Mouse (Mus musculus) heart, adult 2 months (tissue): ENCODE results near the gene Foxc2. TPM values are rescaled to one million over a fixed set of nuclear protein-coding genes. Genes with fewer than 3 reads are reported as not detected.

Experiments
- DNase-seq, 2 experiments: peaks; one replicate each; pipeline ENCODE4 v3.0.0; 2021
- H3K27ac ChIP-seq: fragments of 200-600 bp; 2 replicates; pipeline ENCODE4 v1.8.1; 2022
- H3K27me3 ChIP-seq: fragments of 200-500 bp; 2 replicates; pipeline ENCODE4 v1.6.1; 2012; ENCODE audit warnings: mild to moderate bottlenecking, low read length, inconsistent platforms, mixed read lengths; ENCODE audit not compliant: control insufficient read depth, insufficient read depth
- H3K36me3 ChIP-seq: fragments of 200-500 bp; 2 replicates; pipeline ENCODE4 v1.6.1; 2012; ENCODE audit warnings: low read length, inconsistent platforms; ENCODE audit not compliant: control insufficient read depth, insufficient read depth
- H3K4me1 ChIP-seq: fragments of 200-500 bp; 2 replicates; pipeline ENCODE4 v1.6.1; 2011; ENCODE audit warnings: low read length; ENCODE audit not compliant: control insufficient read depth, insufficient read depth
- H3K4me3 ChIP-seq: fragments of 200-600 bp; 2 replicates; pipeline ENCODE4 v1.8.1; 2022
- H3K79me2 ChIP-seq: fragments of 200-500 bp; replicated peaks from 2 replicates; pipeline ENCODE4 v1.6.1; 2012; ENCODE audit warnings: mild to moderate bottlenecking, inconsistent platforms, low read length, moderate library complexity, mixed read lengths; ENCODE audit not compliant: control insufficient read depth, insufficient read depth
- H3K9ac ChIP-seq: fragments of 200-500 bp; 2 replicates; pipeline ENCODE4 v1.6.1; 2012; ENCODE audit warnings: low read depth, mild to moderate bottlenecking, control low read depth, inconsistent platforms, low read length, mixed read lengths
- CTCF ChIP-seq: fragments of 200-600 bp; IDR thresholded peaks from 2 replicates; pipeline ENCODE4 v1.8.1; 2022; ENCODE audit warnings: antibody characterized with exemption, mild to moderate bottlenecking, moderate library complexity
- EP300 ChIP-seq: fragments of 200-500 bp; IDR thresholded peaks from 2 replicates; pipeline ENCODE4 v1.6.1; 2011; ENCODE audit warnings: low read depth, low read length, control low read depth; ENCODE audit not compliant: insufficient read depth
- POLR2A ChIP-seq: fragments of 200-500 bp; IDR thresholded peaks from 2 replicates; pipeline ENCODE4 v1.6.1; 2011; ENCODE audit warnings: mild to moderate bottlenecking, low read depth, low read length, control low read depth; ENCODE audit not compliant: insufficient read depth
- WGBS: fragments of 180-500 bp; shearing (Covaris S2); methylation state at CpG from one replicate; pipeline ENCODE4 v1.1.7; 2018; 5-methylcytosine and 5-hydroxymethylcytosine counted together
- intact Hi-C: fragments of 180-260 bp; cut with DNase I; formaldehyde crosslinking; loops from one replicate; pipeline ENCODE4 v1.15.1; 2025
- microRNA-seq, 2 experiments: library from miRNA; unstranded; fragments of <30 nt; microRNA quantifications; one replicate each; pipeline ENCODE4 v1.2.0; 2021
- polyA plus RNA-seq: library from polyadenylated mRNA; depleted of rRNA; stranded (reverse); fragments of >200 nt; gene quantifications from 2 replicates; pipeline ENCODE4 v1.2.3, GENCODE M21; 2012; rRNA removed
- total RNA-seq, 2 experiments: library from RNA; stranded (reverse); gene quantifications; 2 replicates each; pipeline ENCODE4 v1.2.3; 2021

The Foxc2 gene
- total and polyA plus RNA-seq, 3 experiments = 2.0 to 2.2 (median 2.0) TPM

- 61% methylated on average over 5 of the region's 5 CpGs for WGBS
- Histone ChIP-seq H3K36me3 (no peaks in the 10 kb centered on the region), H3K9ac (no peak overlapping the region), H3K4me3 (no peak overlapping the region), H3K27me3 (no peaks in the 10 kb centered on the region), H3K79me2 (no peaks in the 10 kb centered on the region), H3K4me1 (peaks cover 9% of the 10 kb centered on the region), H3K27ac (no peak overlapping the region)
- no peak for DNase-seq
- TF ChIP-seq CTCF = no peak
- TF ChIP-seq POLR2A = no peak
- no peak for TF ChIP-seq EP300
- intact Hi-C loops = no loop called here
These were observed 52.1 kb downstream of the Foxc2 start for GRCm38 (mm10) chr8:121168033-121168432.

Small RNA genes lying within 50 kb of the gene (microRNA-seq; reads per million reads assigned to microRNA genes)
- 0 reads per million in 2 experiments for gene Gm27530

Other genes starting within 250 kb of the Foxc2 start
- under 1 TPM; 0.13 to 0.43 TPM for gene Foxf1, start 31.8 kb upstream of the Foxc2 start, total RNA-seq
- gene Foxf1, start 31.8 kb upstream of the Foxc2 start, polyA plus RNA-seq = 0.44 and 1.2 TPM in 2 replicates
- 10 to 100 TPM; 12.8 to 13.5 TPM for gene Mthfsd, start 7.8 kb upstream of the Foxc2 start, total RNA-seq
- gene Mthfsd, start 7.8 kb upstream of the Foxc2 start, polyA plus RNA-seq = 26.4 and 27.7 TPM in 2 replicates
- gene Foxl1, start 11.8 kb downstream of the Foxc2 start, total RNA-seq = under 1 TPM; 0.07 to 0.08 TPM
- gene Foxl1, start 11.8 kb downstream of the Foxc2 start, polyA plus RNA-seq = 0.08 and 0.09 TPM in 2 replicates